Mouse (Mus musculus) liver, postnatal 0 days (tissue): ENCODE measurements at regions not wholly inside any gene's neighbourhood (a gene's known extent, or its start where the extent isn't known, plus 50 kb on each side); places are given as distances from the start of the nearest gene placed in this dataset.

ENCODE experiments used
- ATAC-seq: fragments of 200-750 bp; cut with Nextera tagmentation; 2 replicates; pipeline ENCODE4 v1.8.0; 2017; ENCODE audit warnings: mild to moderate bottlenecking, moderate library complexity
- DNase-seq: peaks from one replicate; pipeline ENCODE4 v3.0.0-alpha.2; 2016
- H3K27ac ChIP-seq: fragments of 300-500 bp; sonication (generic); 2 replicates; pipeline ENCODE4 v1.5.1; 2014; ENCODE audit warnings: antibody characterized with exemption, moderate library complexity, mild to moderate bottlenecking, low read depth
- H3K27me3 ChIP-seq: fragments of 300-500 bp; sonication (generic); 2 replicates; pipeline ENCODE4 v1.6.1; 2014; ENCODE audit warnings: low read length, control low read depth, mixed read lengths; ENCODE audit not compliant: insufficient read depth
- H3K36me3 ChIP-seq: fragments of 300-500 bp; sonication (generic); replicated peaks from 2 replicates; pipeline ENCODE4 v1.6.1; 2014; ENCODE audit warnings: mild to moderate bottlenecking, control low read depth, low read length, moderate library complexity, mixed read lengths; ENCODE audit not compliant: insufficient read depth
- H3K4me1 ChIP-seq: fragments of 300-500 bp; sonication (generic); 2 replicates; pipeline ENCODE4 v1.6.1; 2014; ENCODE audit warnings: antibody characterized with exemption, mild to moderate bottlenecking, control low read depth; ENCODE audit not compliant: insufficient read depth
- H3K4me2 ChIP-seq: fragments of 300-500 bp; sonication (generic); 2 replicates; pipeline ENCODE4 v1.6.1; 2014; ENCODE audit warnings: low read depth, mild to moderate bottlenecking, low read length, moderate library complexity, mixed read lengths
- H3K4me3 ChIP-seq: fragments of 300-500 bp; sonication (generic); 2 replicates; pipeline ENCODE4 v1.5.1; 2014; ENCODE audit warnings: low read depth, low read length
- H3K9ac ChIP-seq: fragments of 300-500 bp; sonication (generic); replicated peaks from 2 replicates; pipeline ENCODE4 v1.6.1; 2014; ENCODE audit warnings: mild to moderate bottlenecking, moderate library complexity
- H3K9me3 ChIP-seq: fragments of 300-500 bp; sonication (generic); 2 replicates; pipeline ENCODE4 v1.6.1; 2016; ENCODE audit warnings: mild to moderate bottlenecking, control low read depth, low read length, mixed read lengths
- CTCF ChIP-seq: sonication (generic); IDR thresholded peaks from 2 replicates; pipeline ENCODE4 v1.5.1; 2016; ENCODE audit warnings: antibody characterized with exemption, low read depth
- EP300 ChIP-seq: IDR thresholded peaks from 2 replicates; pipeline ENCODE4 v1.6.1; 2016; ENCODE audit warnings: antibody characterized with exemption, low read depth, mild to moderate bottlenecking
- WGBS: fragments of 180-500 bp; shearing (Covaris S2); extraction: QIAGEN DNeasy Blood & Tissue Kit; methylation state at CpG from one replicate; pipeline ENCODE4 v1.1.7; 2014; ENCODE audit not compliant: insufficient replicate concordance; 5-methylcytosine and 5-hydroxymethylcytosine counted together

DNA sequence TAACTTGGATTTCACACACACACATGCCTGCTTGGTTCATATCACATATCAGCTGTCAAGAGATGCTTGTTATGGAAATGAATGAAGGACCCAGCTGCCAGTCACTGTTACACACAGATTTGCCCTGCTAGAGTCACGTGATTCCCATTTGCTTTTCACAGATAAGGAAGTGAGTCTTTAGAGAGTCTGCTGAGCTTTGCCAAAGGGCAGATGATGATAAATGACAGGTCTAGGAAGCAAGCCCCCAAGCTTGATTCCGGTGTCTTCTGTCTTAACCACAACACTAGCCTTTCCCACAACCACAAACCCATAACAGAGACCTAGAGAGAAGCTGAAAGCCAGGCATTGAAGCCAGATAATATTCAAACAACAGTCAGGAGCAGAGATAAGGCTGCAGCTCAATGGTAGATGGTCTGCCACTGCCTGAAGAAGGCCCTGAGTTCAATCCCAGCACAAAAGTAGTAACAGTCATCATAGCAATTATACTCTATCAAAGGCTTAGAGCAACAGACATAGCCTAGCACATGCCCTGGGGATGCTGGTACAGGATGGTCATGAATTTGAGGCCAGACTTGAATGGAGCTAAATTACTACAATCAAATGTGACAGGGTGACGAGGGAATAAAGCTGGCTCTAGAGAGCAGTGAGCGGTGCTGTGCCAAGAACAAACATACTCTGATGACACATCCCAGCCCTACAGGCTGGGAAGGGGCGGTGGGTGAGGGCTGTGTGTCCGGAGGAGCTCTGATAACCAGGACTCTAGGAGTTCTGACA lies 89.0 kb upstream of the H2afz start:
- 40% methylated on average over 6 of the region's 6 CpGs for WGBS
- Histone ChIP-seq H3K4me1 (no peaks in the 10 kb centered on the region), H3K4me3 (no peak overlapping the region), H3K9ac (no peak overlapping the region), H3K4me2 (no peak overlapping the region), H3K27ac (no peak overlapping the region), H3K27me3 (peaks cover 10% of the 10 kb centered on the region; the same call in 1 of the 2 replicates), H3K9me3 (no peaks in the 10 kb centered on the region), H3K36me3 (no peaks in the 10 kb centered on the region)
- no peak for TF ChIP-seq EP300
- TF ChIP-seq CTCF: no peak
- ATAC-seq (peak; percentile 76), DNase-seq (no peak)

DNA sequence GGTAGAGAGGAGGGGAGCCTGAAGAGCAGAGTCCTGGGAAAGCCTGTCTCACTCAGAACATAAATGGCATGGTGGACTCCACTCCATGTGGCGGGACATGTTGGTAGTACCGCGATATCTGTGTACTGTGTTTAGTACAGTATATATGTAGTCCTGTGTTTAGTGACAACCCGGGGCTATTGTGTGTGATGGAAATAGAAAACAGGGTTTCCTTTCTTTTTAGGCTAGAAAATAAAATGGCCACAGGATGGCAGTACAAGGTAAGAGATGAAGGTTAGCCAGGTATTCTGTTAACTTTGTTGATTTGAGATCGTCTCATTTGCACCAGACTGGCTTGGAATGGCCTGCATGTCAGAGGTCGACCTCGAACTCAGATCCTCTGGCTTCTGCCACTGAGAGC lies 86.2 kb upstream of the H2afz start:
- Histone ChIP-seq H3K9ac (no peak overlapping the region), H3K36me3 (no peaks in the 10 kb centered on the region), H3K27me3 (peaks cover 13% of the 10 kb centered on the region; the same call in 1 of the 2 replicates), H3K9me3 (no peaks in the 10 kb centered on the region), H3K4me1 (no peaks in the 10 kb centered on the region), H3K4me2 (no peak overlapping the region), H3K27ac (no peak overlapping the region), H3K4me3 (no peak overlapping the region)
- DNase-seq: no peak
- TF ChIP-seq EP300 (no peak), CTCF (peak; percentile 62)
- ATAC-seq: no peak
- 23% methylated on average over 7 of the region's 7 CpGs for whole genome bisulfite sequencing

DNA sequence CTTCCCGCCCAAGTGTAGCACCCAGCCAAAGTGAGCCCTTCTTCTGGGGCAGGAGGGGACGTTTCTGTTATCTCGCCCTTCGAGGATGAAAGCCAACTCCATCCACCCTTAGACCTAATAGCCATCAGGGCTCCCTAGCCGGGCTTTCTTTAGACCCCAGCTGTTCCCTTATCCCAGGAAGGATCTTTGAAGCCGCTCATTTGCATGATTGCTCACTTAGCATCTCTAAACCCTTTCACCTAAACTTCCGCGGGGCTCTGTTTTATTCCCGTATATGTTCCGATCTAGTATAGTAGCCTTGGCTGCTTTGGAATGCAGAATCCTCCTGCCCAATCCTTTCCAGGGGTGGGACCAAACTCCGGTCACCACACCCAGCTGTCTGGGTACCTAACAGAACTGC lies 84.3 kb upstream of the H2afz start:
- no peak overlapping the region for H3K27ac ChIP-seq
- DNase-seq (no peak), ATAC-seq (no peak)
- WGBS: 11% methylated on average over 11 of the region's 11 CpGs
- no peak overlapping the region for H3K9ac ChIP-seq
- H3K9me3 ChIP-seq: no peaks in the 10 kb centered on the region
- no peak overlapping the region for H3K4me3 ChIP-seq
- peaks cover 13% of the 10 kb centered on the region; the same call in 1 of the 2 replicates for H3K27me3 ChIP-seq
- no peak overlapping the region for H3K4me2 ChIP-seq
- no peaks in the 10 kb centered on the region for H3K36me3 ChIP-seq
- TF ChIP-seq CTCF: no peak
- TF ChIP-seq EP300: no peak
- H3K4me1 ChIP-seq: no peaks in the 10 kb centered on the region

DNA sequence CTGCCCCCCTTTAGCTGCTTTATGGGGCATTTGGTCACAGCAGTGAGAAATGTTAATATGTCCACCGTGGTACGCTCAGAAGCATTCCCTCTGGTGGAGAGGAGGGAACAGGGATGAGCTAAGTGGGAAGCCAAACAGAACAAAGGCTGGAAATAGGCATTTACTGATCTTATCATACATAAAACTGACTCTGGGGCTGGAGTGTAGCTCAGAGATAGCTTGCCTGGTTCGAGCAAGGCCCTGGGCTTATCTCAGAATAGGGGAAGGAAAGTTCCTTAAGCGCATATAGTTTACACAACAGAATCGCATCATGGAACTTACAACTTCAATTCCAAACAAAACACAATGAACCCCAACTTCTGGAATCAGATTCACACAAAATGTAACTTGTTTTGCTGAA lies 81.5 kb upstream of the H2afz start:
- DNase-seq (no peak), ATAC-seq (no peak)
- Histone ChIP-seq H3K27me3 (peaks cover 13% of the 10 kb centered on the region; the same call in 1 of the 2 replicates), H3K4me3 (no peak overlapping the region), H3K9me3 (no peaks in the 10 kb centered on the region), H3K36me3 (no peaks in the 10 kb centered on the region), H3K27ac (no peak overlapping the region), H3K4me2 (no peak overlapping the region), H3K4me1 (no peaks in the 10 kb centered on the region), H3K9ac (no peak overlapping the region)
- TF ChIP-seq EP300 (no peak), CTCF (no peak)
- WGBS: 29% methylated on average over 5 of the region's 5 CpGs

DNA sequence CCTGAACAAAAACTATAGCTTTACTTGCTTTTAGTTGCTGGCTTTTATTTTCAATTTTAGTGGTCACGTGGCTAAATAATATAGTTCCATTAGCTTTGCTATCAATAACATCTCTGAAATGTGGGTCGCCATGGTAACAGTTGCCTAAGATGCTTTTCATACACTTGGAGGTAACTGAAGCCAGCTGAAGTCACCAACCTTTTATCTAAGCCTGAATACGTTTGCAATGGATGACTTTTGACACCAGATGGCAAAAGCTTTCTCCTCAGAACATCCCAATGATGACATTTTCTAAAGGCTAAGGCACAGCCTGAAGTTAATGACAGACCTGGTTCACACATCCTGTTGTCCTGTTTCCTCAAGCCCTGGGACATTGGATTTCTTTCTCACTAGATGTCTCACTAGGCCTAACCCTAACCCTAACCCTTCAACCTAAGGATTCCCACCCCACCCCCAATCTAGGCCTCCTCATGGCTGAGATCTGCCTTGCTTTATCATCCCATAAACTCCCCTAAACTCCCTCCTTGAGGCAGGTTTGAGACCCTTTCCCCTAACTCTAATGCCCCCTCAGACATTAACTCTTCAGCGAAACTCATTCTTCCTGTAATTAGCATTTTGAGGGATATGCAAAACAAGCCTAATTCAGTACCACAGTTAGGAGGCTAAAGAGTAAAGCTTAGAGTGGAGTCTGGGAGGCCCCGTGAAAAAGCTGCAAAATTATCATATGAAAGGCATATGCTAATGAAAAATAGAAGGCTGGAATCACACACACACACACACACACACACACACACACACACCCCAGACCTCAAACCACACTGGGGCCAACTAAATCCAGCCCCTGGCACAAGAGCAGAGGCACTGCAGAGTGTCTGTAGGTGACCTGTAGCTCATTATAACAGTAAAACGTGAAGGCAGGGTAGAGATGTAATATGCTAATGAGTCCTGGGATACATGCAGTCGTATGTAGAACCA lies 80.1 kb upstream of the H2afz start:
- Histone ChIP-seq H3K4me3 (no peak overlapping the region), H3K9me3 (no peaks in the 10 kb centered on the region), H3K27me3 (0 out of 2 replicates have a peak, but pooled peaks cover 8% of the 10 kb centered on the region), H3K4me1 (no peaks in the 10 kb centered on the region), H3K36me3 (no peaks in the 10 kb centered on the region), H3K9ac (no peak overlapping the region), H3K27ac (no peak overlapping the region), H3K4me2 (no peak overlapping the region)
- WGBS: 51% methylated on average over 7 of the region's 7 CpGs
- ATAC-seq: no peak
- no peak for DNase-seq
- TF ChIP-seq CTCF: no peak
- TF ChIP-seq EP300: no peak

DNA sequence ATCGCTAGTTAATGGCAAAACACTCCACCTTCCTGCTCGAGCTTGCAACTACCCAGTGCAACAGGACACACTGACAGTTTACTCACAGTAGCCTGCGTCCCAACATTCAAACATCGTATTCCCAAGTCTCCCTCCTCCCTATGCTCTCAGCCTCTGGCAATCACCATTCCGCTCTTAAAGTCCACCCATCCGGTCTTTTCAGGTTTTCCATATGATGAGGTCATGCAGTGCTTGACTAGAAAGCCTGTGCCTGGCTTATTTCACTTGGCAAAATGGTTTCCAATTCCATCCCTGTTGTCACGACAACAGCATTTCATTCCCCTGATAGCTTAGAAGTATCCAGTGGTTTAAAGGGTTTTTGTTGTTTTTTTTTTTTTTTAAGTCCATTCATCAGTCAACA lies 79.1 kb upstream of the H2afz start:
- Histone ChIP-seq H3K4me3 (no peak overlapping the region), H3K9ac (no peak overlapping the region), H3K4me1 (no peaks in the 10 kb centered on the region), H3K9me3 (no peaks in the 10 kb centered on the region), H3K4me2 (no peak overlapping the region), H3K27ac (no peak overlapping the region), H3K27me3 (0 out of 2 replicates have a peak, but pooled peaks cover 3% of the 10 kb centered on the region), H3K36me3 (no peaks in the 10 kb centered on the region)
- ATAC-seq (no peak), DNase-seq (no peak)
- TF ChIP-seq CTCF (no peak), EP300 (no peak)
- 78% methylated on average over 7 of the region's 7 CpGs for WGBS
